16 mouse cellular contexts compared by ENCODE assay signal in genomic region chr13:112135777-112136176, GRCm38 (mm10).
"Had no signal": no experiment of that assay in that cellular context is flagged by ENCODE, and none has a peak within 500 bp of the region (broad histone marks: within the 10 kb centered on the region; RNA-seq: fewer than 3 reads in every experiment).

No protein-coding gene starts in this region.

- H3K27ac ChIP-seq: neural tube, embryonic 12.5 days; neural tube, embryonic 13.5 days; neural tube, embryonic 15.5 days; stomach, embryonic 15.5 days; stomach, postnatal 0 days had no signal

- H3K9ac ChIP-seq: neural tube, embryonic 12.5 days; neural tube, embryonic 13.5 days; neural tube, embryonic 15.5 days; stomach, embryonic 15.5 days had no signal

- H3K4me2 ChIP-seq: neural tube, embryonic 12.5 days; neural tube, embryonic 13.5 days; neural tube, embryonic 15.5 days; stomach, embryonic 15.5 days had no signal

- H3K4me3 ChIP-seq: neural tube, embryonic 12.5 days; neural tube, embryonic 13.5 days; neural tube, embryonic 15.5 days; stomach, embryonic 15.5 days had no signal

- H3K27me3 ChIP-seq: neural tube, embryonic 12.5 days; neural tube, embryonic 13.5 days; neural tube, embryonic 15.5 days; stomach, embryonic 15.5 days had no signal

- H3K4me1 ChIP-seq: stomach, embryonic 15.5 days had no signal

- DNase-seq: retina, postnatal 1 day; right cerebral cortex, adult 18-20 months; right cerebral cortex, postnatal 14 days; right cerebral cortex, postnatal 25 days; right cerebral cortex, postnatal 4 days; spleen, adult 18-20 months; thymus, adult 2 months; thymus, postnatal 14 days; thymus, postnatal 25 days; thymus, postnatal 36 days; thymus, postnatal 4 days had no signal

- H3K9me3 ChIP-seq: neural tube, embryonic 12.5 days; neural tube, embryonic 13.5 days; neural tube, embryonic 15.5 days; stomach, embryonic 15.5 days had no signal

- H3K36me3 ChIP-seq: neural tube, embryonic 12.5 days; neural tube, embryonic 13.5 days; neural tube, embryonic 15.5 days; stomach, embryonic 15.5 days had no signal
